Mouse (Mus musculus) bone marrow, adult 2 months (tissue): ENCODE measurements at regions not wholly inside any gene's neighbourhood (a gene's known extent, or its start where the extent isn't known, plus 50 kb on each side); places are given as distances from the start of the nearest gene placed in this dataset.
"Not testable (repeated sequence)": the region's sequence is repeated elsewhere in the genome, so short reads cannot be mapped to it uniquely, and the experiment has no call there.

Experiments
- H3K27ac ChIP-seq: fragments of 200-500 bp; 2 replicates; pipeline ENCODE4 v1.5.1; 2012; ENCODE audit warnings: low read depth, mild to moderate bottlenecking, control low read depth, inconsistent platforms, low read length; ENCODE audit not compliant: control insufficient read depth, poor library complexity, insufficient read depth
- H3K4me1 ChIP-seq: fragments of 200-500 bp; 2 replicates; pipeline ENCODE4 v1.6.1; 2011; ENCODE audit warnings: low read length; ENCODE audit not compliant: control insufficient read depth, insufficient read depth
- H3K4me3 ChIP-seq: fragments of 200-500 bp; replicated peaks from 2 replicates; pipeline ENCODE3; 2011; ENCODE audit warnings: mild to moderate bottlenecking, low read depth, low read length, control low read depth; ENCODE audit not compliant: control insufficient read depth
- CTCF ChIP-seq: fragments of 200-500 bp; IDR thresholded peaks from 2 replicates; pipeline ENCODE4 v1.5.1; 2011; ENCODE audit warnings: low read length, control low read depth; ENCODE audit not compliant: control insufficient read depth, insufficient read depth
- POLR2A ChIP-seq: fragments of 200-500 bp; IDR thresholded peaks from 2 replicates; pipeline ENCODE4 v1.6.1; 2011; ENCODE audit warnings: low read depth, mild to moderate bottlenecking, control low read depth, low read length, borderline replicate concordance; ENCODE audit not compliant: control insufficient read depth
- whole genome bisulfite sequencing: fragments of 180-500 bp; shearing (Covaris S2); methylation state at CpG from one replicate; pipeline ENCODE4 v1.1.7; 2018; 5-methylcytosine and 5-hydroxymethylcytosine counted together

DNA sequence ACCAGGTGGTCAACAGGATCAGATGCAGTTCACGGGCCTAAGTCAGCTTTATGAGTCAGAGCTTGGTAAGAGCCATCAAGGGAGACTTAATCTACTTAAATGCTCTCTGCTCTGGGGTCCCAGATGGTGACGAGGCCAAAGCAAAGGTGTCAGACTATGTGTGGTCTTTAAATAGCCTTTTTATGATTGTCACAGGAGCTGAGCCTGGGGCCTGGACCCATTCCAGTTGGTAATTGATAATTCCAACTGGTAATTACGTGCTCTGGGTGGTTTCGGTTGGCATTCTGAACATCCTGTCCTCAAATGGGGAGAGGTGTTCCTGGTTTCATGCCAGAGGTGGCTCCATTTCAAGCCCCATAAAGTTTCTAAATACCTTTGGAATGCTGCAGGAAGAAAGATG lies 269.6 kb upstream of the Maf start:
- H3K4me1 ChIP-seq, result no peaks in the 10 kb centered on the region
- 72% methylated on average over 4 of the region's 4 CpGs for WGBS
- H3K27ac ChIP-seq, result no peak overlapping the region
- H3K4me3 ChIP-seq, result no peak overlapping the region
- TF ChIP-seq CTCF (no peak), POLR2A (no peak)

DNA sequence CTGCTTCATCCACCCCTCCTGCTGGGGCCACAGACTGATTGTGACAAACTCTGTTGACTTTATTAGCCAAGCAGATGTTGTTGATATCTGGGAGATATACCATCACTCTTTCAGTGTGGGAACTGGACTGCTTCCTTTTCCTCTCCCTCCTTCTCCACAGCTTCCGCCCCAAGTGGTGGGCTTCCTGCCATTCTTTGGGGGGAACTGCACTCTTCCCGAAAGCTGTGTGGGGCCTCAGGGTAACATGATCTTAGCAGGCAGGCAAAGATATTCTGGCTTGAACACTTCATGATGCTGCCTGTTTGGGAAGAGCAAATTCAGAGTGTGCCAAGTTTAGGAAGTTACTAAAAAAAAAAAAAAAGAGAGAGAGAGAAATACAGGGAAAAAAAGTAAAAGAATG lies 267.1 kb upstream of the Maf start:
- Histone ChIP-seq H3K4me3 (no peak overlapping the region), H3K27ac (no peak overlapping the region), H3K4me1 (no peaks in the 10 kb centered on the region)
- WGBS, result 44% methylated on average over 2 of the region's 2 CpGs
- TF ChIP-seq POLR2A, result no peak
- no peak for TF ChIP-seq CTCF

DNA sequence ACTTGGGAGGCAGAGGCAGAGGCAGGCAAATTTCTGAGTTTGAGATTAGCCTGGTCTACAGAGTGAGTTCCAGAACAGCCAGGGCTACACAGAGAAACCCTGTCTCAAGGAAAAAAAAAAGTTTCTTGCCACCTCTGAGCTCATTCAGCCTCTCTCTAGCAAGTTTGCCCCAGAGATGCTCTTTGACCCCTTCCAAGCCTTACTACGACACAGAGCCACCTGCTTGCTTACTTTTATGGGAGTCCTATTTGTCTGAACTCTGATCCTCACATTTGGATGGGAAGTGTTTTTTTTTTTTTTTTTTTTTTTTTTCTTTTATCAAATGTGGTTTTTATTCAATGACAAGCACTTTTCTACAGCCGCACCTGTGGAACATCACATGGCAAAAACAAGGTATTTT lies 263.8 kb upstream of the Maf start:
- not testable (repeated sequence) for H3K4me3 ChIP-seq, H3K27ac ChIP-seq, H3K4me1 ChIP-seq
- 78% methylated on average over 2 of the region's 2 CpGs for WGBS

DNA sequence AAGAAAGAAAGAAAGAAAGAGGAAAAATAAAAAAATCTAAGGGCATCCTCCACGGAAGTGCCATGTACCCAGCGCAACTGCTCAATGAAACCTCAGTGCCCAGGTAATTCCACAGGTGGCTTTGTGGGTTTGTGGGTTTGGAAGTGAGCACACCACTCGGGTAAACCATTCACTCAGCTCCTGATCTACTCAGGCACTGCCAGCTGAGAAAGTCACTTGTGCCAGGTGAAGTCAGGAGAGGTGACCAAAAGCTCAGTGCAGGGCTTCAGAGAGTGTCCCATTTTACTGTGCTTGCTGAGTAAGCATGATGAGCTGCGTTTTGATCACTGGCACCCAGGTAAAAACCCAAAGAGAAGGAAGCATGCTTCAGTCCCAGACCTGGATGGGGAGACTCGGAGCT lies 260.5 kb upstream of the Maf start:
- TF ChIP-seq POLR2A (no peak), CTCF (no peak)
- H3K27ac ChIP-seq, result no peak overlapping the region
- no peak overlapping the region for H3K4me3 ChIP-seq
- 69% methylated on average over 5 of the region's 5 CpGs for WGBS
- H3K4me1 ChIP-seq, result no peaks in the 10 kb centered on the region

DNA sequence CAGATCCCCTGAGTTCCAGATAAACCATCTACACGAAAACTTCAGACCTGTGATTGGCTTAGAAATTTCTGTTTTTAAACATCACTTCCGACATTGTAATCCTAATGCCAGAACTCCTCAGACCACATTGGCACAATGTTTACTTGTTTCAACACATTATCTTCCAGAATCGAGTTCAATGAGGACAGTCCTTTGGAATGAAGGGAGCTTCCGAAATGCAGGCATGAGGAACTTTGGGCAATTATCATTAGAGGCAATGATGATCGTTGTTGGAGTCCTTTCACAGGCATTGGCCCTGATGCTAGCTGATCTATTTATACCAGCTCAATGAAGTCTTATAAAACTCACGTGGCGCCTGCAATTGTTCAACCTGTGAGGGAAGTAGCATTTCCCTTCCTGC lies 258.4 kb upstream of the Maf start:
- no peak for TF ChIP-seq CTCF
- TF ChIP-seq POLR2A, result no peak
- Histone ChIP-seq H3K4me3 (no peak overlapping the region), H3K4me1 (no peaks in the 10 kb centered on the region), H3K27ac (no peak overlapping the region)
- WGBS, result 74% methylated on average over 7 of the region's 7 CpGs

DNA sequence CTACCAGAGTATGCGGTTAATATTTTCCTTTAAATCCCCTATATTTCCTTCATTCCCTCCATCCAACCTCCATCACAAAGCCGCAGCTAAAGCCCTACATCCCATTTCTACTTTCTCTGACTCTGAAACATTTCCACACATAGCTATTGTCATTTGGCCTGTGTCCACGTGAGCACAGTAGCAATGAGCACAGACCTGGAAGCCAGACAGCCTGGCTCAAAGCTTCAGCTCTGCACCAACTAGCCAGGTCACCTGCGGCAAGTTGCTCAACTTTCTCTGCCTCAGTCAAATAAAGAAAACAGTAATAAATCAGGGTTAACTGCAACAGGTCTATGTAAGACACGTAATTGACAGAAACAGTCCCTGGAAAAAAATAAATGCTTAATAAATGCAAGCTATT lies 247.8 kb upstream of the Maf start:
- no peak overlapping the region for H3K27ac ChIP-seq
- no peak overlapping the region for H3K4me3 ChIP-seq
- TF ChIP-seq CTCF (no peak), POLR2A (no peak)
- no peaks in the 10 kb centered on the region for H3K4me1 ChIP-seq
- WGBS, result 82% methylated on average over 5 of the region's 5 CpGs

DNA sequence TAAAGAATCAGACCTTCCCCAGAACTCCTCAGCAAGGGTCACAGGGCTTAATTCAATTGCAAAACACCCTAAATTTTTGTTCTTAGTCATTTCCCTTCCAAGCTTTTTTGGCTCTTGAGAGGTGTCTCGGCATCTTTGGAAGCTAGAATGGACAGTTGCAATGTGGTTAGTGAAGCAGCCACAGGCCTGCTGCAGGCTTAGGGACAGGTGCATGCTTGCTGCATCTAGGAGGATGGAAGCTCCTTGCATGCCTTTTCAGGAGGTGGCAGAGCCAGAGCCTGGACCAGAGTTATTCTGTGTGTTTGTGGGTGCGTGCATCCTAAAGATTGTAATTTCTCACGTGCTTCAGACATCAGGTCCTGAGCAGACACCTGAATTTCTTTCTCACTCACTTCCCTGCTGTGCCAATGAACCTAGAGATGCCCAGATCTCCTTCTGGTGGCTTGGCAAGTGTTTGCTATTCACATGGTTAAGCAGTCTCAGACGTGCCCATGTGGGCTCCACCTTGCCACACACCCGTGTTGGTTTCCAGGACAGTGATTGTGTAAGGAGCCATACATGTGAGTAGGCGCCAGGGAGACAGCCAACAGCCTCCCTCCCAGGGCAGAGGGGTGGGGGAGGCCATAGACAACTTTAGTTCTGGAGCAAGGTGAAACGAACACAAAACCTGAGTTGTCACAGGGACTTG lies 246.3 kb upstream of the Maf start:
- H3K4me3 ChIP-seq, result no peak overlapping the region
- TF ChIP-seq POLR2A (no peak), CTCF (no peak)
- no peaks in the 10 kb centered on the region for H3K4me1 ChIP-seq
- H3K27ac ChIP-seq, result no peak overlapping the region
- 67% methylated on average over 7 of the region's 7 CpGs for WGBS

DNA sequence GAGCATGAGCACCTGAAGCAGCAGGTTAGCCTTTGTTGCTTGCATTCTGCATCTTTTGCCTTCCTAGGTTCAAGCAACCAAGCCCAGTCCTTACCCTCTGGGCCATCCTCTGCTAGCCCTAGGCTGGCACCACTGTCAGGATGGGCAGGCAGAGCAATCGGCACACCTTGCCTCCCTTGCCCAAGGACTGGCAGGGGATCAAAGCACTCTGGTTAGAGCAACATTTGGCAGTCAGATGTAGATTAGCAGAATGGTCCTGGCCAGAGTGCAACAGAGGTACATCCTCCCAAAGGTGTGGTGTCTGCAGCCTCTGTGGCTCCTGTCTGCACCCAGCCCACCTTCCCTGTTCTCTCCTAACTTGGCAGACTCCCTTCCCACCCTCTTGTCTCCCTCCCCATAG lies 244.9 kb upstream of the Maf start:
- H3K27ac ChIP-seq, result no peak overlapping the region
- no peak overlapping the region for H3K4me3 ChIP-seq
- TF ChIP-seq POLR2A (no peak), CTCF (no peak)
- H3K4me1 ChIP-seq, result no peaks in the 10 kb centered on the region
- WGBS, result 91% methylated on average over 1 of the region's 1 CpGs

DNA sequence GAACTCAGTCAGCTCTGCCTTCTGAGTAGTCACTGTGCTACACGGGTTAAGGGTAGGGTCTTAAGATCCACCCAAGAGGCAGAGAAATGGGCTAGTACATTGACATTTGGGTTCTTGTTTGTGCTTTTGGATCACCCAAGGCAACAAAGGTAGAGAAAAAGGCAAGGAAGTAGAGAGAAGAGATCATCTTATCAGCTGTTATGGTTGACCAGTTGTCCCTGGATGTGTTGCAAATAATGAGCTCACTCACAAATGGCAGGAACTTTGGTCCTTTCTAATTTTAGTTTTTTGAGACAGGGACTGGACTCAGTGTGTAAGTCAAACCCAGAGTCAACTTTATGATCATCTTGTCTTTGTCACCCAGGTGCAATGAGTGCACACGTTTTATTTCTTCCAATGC lies 241.3 kb upstream of the Maf start:
- TF ChIP-seq CTCF (no peak), POLR2A (no peak)
- Histone ChIP-seq H3K4me3 (no peak overlapping the region), H3K4me1 (no peaks in the 10 kb centered on the region), H3K27ac (no peak overlapping the region)
- 79% methylated on average over 2 of the region's 2 CpGs for WGBS
